Mouse (Mus musculus): ENCODE measurements at regions not wholly inside any gene's neighbourhood (a gene's known extent, or its start where the extent isn't known, plus 50 kb on each side); places are given as distances from the start of the nearest gene placed in this dataset.

GRCm38 (mm10) chr6:143287322-143287721, 120.3 kb downstream of the Etnk1 start:
- no peak overlapping the region for H3K9ac ChIP-seq (replicated peaks; ENCODE audit: low read depth, low read length)
- no peak for ATAC-seq (ENCODE audit: low read depth)

GRCm38 (mm10) chr6:143288491-143289130, 121.6 kb downstream of the Etnk1 start:
- Histone ChIP-seq H3K4me2 (ENCODE audit: low read depth, low read length) (no peak overlapping the region), H3K9me3 (ENCODE audit: control insufficient read depth, low read length) (no peaks in the 10 kb centered on the region), H3K4me1 (ENCODE audit: control insufficient read depth, insufficient read depth, low read length) (no peaks in the 10 kb centered on the region), H3K27me3 (ENCODE audit: control insufficient read depth, insufficient read depth, low read length) (no peaks in the 10 kb centered on the region), H3K27ac (ENCODE audit: low read depth, low read length) (no peak overlapping the region), H3K9ac (replicated peaks; ENCODE audit: low read depth, low read length) (no peak overlapping the region), H3K4me3 (ENCODE audit: low read depth, low read length) (no peak overlapping the region), H3K36me3 (ENCODE audit: control insufficient read depth, insufficient read depth, low read length) (no peaks in the 10 kb centered on the region)
- ATAC-seq (ENCODE audit: low read depth), result no peak
- 84% methylated on average over 19 of the region's 19 CpGs for WGBS

More at GRCm38 (mm10) chr6:143287322-143287721, 120.3 kb downstream of the Etnk1 start:
- H3K36me3 ChIP-seq (ENCODE audit: control insufficient read depth, insufficient read depth, low read length), result no peaks in the 10 kb centered on the region
- H3K4me1 ChIP-seq (ENCODE audit: control insufficient read depth, insufficient read depth, low read length), result no peaks in the 10 kb centered on the region
- H3K27ac ChIP-seq (ENCODE audit: low read depth, low read length), result no peak overlapping the region
- H3K27me3 ChIP-seq (ENCODE audit: control insufficient read depth, insufficient read depth, low read length), result no peaks in the 10 kb centered on the region
- 74% methylated on average over 15 of the region's 15 CpGs for WGBS
- no peaks in the 10 kb centered on the region for H3K9me3 ChIP-seq (ENCODE audit: control insufficient read depth, low read length)
- no peak overlapping the region for H3K4me3 ChIP-seq (ENCODE audit: low read depth, low read length)
- no peak overlapping the region for H3K4me2 ChIP-seq (ENCODE audit: low read depth, low read length)

DNA sequence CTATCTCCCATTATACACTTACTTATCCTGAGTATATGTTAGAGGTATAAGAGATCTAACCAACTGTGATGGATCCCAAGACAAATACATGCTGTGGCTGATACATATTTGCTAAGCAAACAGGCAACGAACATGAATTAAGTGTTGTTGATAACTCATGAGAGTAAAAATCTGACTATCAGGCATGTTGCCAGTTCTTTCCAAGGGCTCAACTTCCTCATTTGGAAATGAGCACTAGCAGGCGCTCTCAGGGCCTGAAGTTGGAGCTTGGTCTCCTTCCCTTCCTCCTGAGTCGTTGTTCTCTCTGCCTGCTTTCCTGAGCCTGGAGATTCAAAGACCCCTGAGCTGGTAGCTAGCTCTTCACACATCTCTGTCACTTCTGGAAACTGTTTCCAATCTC, 126.6 kb downstream of the Etnk1 start:
- WGBS, result 91% methylated on average over 3 of the region's 3 CpGs

DNA sequence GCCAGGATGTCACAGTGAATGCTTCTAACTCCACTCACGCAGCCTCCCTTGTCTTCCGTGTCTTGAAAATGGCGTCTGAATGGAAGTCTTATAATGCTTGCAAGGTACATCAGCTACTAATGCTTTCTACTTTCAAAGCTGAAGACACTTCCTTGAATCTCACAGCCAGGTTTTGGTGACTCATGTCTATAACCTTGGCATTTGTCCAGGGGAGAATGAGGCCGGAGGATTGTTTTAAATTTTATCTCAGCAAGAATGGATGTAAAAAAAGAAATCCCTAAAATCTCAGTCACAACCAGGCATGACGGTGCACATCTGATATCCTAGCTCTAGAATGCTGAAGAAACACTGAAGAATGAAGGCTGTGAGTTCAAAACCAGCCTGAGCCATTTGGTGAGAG, 131.4 kb downstream of the Etnk1 start:
- Histone ChIP-seq H3K4me2 (ENCODE audit: low read depth, low read length) (no peak overlapping the region), H3K27ac (ENCODE audit: low read depth, low read length) (no peak overlapping the region), H3K36me3 (ENCODE audit: control insufficient read depth, insufficient read depth, low read length) (no peaks in the 10 kb centered on the region), H3K9ac (replicated peaks; ENCODE audit: low read depth, low read length) (no peak overlapping the region), H3K27me3 (ENCODE audit: control insufficient read depth, insufficient read depth, low read length) (no peaks in the 10 kb centered on the region), H3K4me3 (ENCODE audit: low read depth, low read length) (no peak overlapping the region), H3K9me3 (ENCODE audit: control insufficient read depth, low read length) (no peaks in the 10 kb centered on the region), H3K4me1 (ENCODE audit: control insufficient read depth, insufficient read depth, low read length) (no peaks in the 10 kb centered on the region)
- no peak for ATAC-seq (ENCODE audit: low read depth)
- WGBS, result 89% methylated on average over 5 of the region's 5 CpGs

More for the DNA sequence above, 126.6 kb downstream of the Etnk1 start:
- ATAC-seq (ENCODE audit: low read depth), result no peak
- Histone ChIP-seq H3K27ac (ENCODE audit: low read depth, low read length) (no peak overlapping the region), H3K4me1 (ENCODE audit: control insufficient read depth, insufficient read depth, low read length) (no peaks in the 10 kb centered on the region), H3K9ac (replicated peaks; ENCODE audit: low read depth, low read length) (no peak overlapping the region), H3K27me3 (ENCODE audit: control insufficient read depth, insufficient read depth, low read length) (no peaks in the 10 kb centered on the region), H3K9me3 (ENCODE audit: control insufficient read depth, low read length) (no peaks in the 10 kb centered on the region), H3K4me3 (ENCODE audit: low read depth, low read length) (no peak overlapping the region), H3K4me2 (ENCODE audit: low read depth, low read length) (no peak overlapping the region), H3K36me3 (ENCODE audit: control insufficient read depth, insufficient read depth, low read length) (no peaks in the 10 kb centered on the region)

- Histone ChIP-seq H3K27ac (ENCODE audit: low read depth, low read length) (no peak overlapping the region), H3K9ac (replicated peaks; ENCODE audit: low read depth, low read length) (no peak overlapping the region), H3K27me3 (ENCODE audit: control insufficient read depth, insufficient read depth, low read length) (no peaks in the 10 kb centered on the region), H3K4me1 (ENCODE audit: control insufficient read depth, insufficient read depth, low read length) (no peaks in the 10 kb centered on the region), H3K9me3 (ENCODE audit: control insufficient read depth, low read length) (no peaks in the 10 kb centered on the region), H3K36me3 (ENCODE audit: control insufficient read depth, insufficient read depth, low read length) (no peaks in the 10 kb centered on the region), H3K4me3 (ENCODE audit: low read depth, low read length) (no peak overlapping the region), H3K4me2 (ENCODE audit: low read depth, low read length) (no peak overlapping the region)
- no peak for ATAC-seq (ENCODE audit: low read depth)
- 93% methylated on average over 10 of the region's 10 CpGs for WGBS
Observed at GRCm38 (mm10) chr6:143301414-143301813, 134.4 kb downstream of the Etnk1 start.

DNA sequence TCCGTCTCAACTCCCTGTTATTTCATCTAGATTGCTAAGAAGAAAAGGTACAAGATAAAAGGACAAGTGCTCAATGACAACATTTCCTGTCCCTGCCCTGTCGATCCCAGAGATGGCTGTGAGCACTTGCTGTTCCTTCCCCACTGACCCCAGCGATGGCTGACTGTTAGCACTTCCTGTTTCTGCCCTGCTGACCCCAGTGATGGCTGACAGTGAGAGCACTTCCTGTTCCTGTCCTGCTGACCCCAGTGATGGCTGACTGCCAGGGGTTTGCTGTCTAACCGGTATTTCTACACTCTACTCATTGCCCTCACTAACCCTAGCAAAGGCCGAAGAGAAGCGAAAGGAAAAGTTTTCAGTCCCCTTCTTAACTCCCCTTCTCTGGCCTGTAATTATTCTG, 140.3 kb downstream of the Etnk1 start:
- Histone ChIP-seq H3K4me3 (ENCODE audit: low read depth, low read length) (no peak overlapping the region), H3K9ac (replicated peaks; ENCODE audit: low read depth, low read length) (no peak overlapping the region), H3K36me3 (ENCODE audit: control insufficient read depth, insufficient read depth, low read length) (no peaks in the 10 kb centered on the region), H3K4me1 (ENCODE audit: control insufficient read depth, insufficient read depth, low read length) (no peaks in the 10 kb centered on the region), H3K27me3 (ENCODE audit: control insufficient read depth, insufficient read depth, low read length) (no peaks in the 10 kb centered on the region), H3K9me3 (ENCODE audit: control insufficient read depth, low read length) (no peaks in the 10 kb centered on the region), H3K27ac (ENCODE audit: low read depth, low read length) (no peak overlapping the region), H3K4me2 (ENCODE audit: low read depth, low read length) (no peak overlapping the region)
- 83% methylated on average over 6 of the region's 6 CpGs for WGBS
- ATAC-seq (ENCODE audit: low read depth), result no peak

- Histone ChIP-seq H3K27me3 (ENCODE audit: control insufficient read depth, insufficient read depth, low read length) (no peaks in the 10 kb centered on the region), H3K4me3 (ENCODE audit: low read depth, low read length) (no peak overlapping the region), H3K4me2 (ENCODE audit: low read depth, low read length) (no peak overlapping the region), H3K36me3 (ENCODE audit: control insufficient read depth, insufficient read depth, low read length) (no peaks in the 10 kb centered on the region), H3K9me3 (ENCODE audit: control insufficient read depth, low read length) (no peaks in the 10 kb centered on the region), H3K4me1 (ENCODE audit: control insufficient read depth, insufficient read depth, low read length) (no peaks in the 10 kb centered on the region), H3K9ac (replicated peaks; ENCODE audit: low read depth, low read length) (no peak overlapping the region), H3K27ac (ENCODE audit: low read depth, low read length) (no peak overlapping the region)
- 79% methylated on average over 9 of the region's 9 CpGs for WGBS
- ATAC-seq (ENCODE audit: low read depth), result no peak
Observed at GRCm38 (mm10) chr6:143315859-143316258, 148.8 kb downstream of the Etnk1 start.

DNA sequence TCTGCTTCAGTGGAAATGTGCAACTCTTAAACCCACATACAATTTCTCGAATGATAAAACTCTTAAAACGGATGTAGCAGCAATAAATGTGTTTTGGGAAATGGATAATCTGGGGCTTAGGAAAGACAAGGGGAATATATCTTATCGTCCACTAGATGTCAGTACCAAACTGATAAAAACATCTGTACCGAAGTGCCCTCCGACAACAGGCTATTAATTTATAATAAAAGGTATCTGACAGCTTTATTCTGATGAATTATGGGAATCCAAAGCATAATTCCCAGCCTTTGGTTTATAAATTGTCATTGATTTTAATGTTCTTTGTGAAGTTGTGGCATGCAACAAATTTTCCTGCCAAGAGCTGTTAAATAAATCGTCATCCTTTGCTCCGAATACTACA, 153.4 kb downstream of the Etnk1 start:
- 0 out of 2 replicates have a peak, but pooled peaks cover 3% of the 10 kb centered on the region for H3K4me1 ChIP-seq (ENCODE audit: control insufficient read depth, insufficient read depth, low read length)
- ATAC-seq (ENCODE audit: low read depth), result peak; percentile 38; the same call in 1 of the 2 replicates
- no peaks in the 10 kb centered on the region for H3K36me3 ChIP-seq (ENCODE audit: control insufficient read depth, insufficient read depth, low read length)
- WGBS, result 38% methylated on average over 7 of the region's 7 CpGs
- no peak overlapping the region for H3K4me3 ChIP-seq (ENCODE audit: low read depth, low read length)
- no peak overlapping the region for H3K9ac ChIP-seq (replicated peaks; ENCODE audit: low read depth, low read length)
- H3K27ac ChIP-seq (ENCODE audit: low read depth, low read length), result no peak overlapping the region
- H3K9me3 ChIP-seq (ENCODE audit: control insufficient read depth, low read length), result no peaks in the 10 kb centered on the region
- H3K27me3 ChIP-seq (ENCODE audit: control insufficient read depth, insufficient read depth, low read length), result no peaks in the 10 kb centered on the region
- no peak overlapping the region for H3K4me2 ChIP-seq (ENCODE audit: low read depth, low read length)

DNA sequence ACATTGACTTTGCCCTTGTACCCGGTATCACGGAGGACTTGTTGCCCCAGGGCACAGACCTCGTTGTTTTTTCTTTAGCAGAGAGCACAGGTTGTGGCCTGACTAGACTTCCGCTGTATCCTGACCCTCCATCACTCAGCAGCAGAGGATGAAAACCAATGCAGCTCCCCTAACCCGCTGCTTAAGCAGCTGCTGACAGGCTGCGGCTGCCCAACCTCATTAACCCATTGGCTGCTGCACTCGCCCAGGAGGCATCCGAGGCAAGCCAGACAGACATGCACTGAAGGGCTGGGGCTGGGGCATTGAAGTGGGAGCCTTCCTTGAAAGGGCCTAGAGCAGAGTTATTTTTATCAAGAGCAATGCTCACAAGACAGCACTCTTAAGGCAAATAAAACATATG, 157.6 kb downstream of the Etnk1 start:
- Histone ChIP-seq H3K27me3 (ENCODE audit: control insufficient read depth, insufficient read depth, low read length) (no peaks in the 10 kb centered on the region), H3K4me2 (ENCODE audit: low read depth, low read length) (no peak overlapping the region), H3K4me3 (ENCODE audit: low read depth, low read length) (no peak overlapping the region), H3K36me3 (ENCODE audit: control insufficient read depth, insufficient read depth, low read length) (no peaks in the 10 kb centered on the region), H3K4me1 (ENCODE audit: control insufficient read depth, insufficient read depth, low read length) (0 out of 2 replicates have a peak, but pooled peaks cover 3% of the 10 kb centered on the region), H3K27ac (ENCODE audit: low read depth, low read length) (no peak overlapping the region), H3K9ac (replicated peaks; ENCODE audit: low read depth, low read length) (no peak overlapping the region), H3K9me3 (ENCODE audit: control insufficient read depth, low read length) (no peaks in the 10 kb centered on the region)
- 15% methylated on average over 8 of the region's 8 CpGs for WGBS
- ATAC-seq (ENCODE audit: low read depth), result 0 out of 2 replicates have a peak, but pooled peaks have one; percentile 47
